Mouse (Mus musculus) spleen, embryonic (tissue): ENCODE measurements around the gene Sgpp1.

Experiments used
- CTCF ChIA-PET: fragments of 350-600 bp; sonication (Branson Sonifier 250); formaldehyde crosslinking; loops from one replicate; lab custom pipeline; 2022; lab: Charles Lee

The Sgpp1 gene

GRCm38 (mm10) chr12:75735246-75736200 lies at the start of gene Sgpp1:
Gene Sgpp1, minus strand, starts transcription at chr12:75735729.
- CTCF ChIA-PET, result interaction anchor here (1.3 kb wide), 1 partner anchor 10 kb away, joined by 3 read pairs; no protein-coding TSS in a partner anchor

- CTCF ChIA-PET, result no interaction called here
These were observed 48.8 kb upstream of the Sgpp1 start for GRCm38 (mm10) chr12:75784271-75784751.

- CTCF ChIA-PET, result no interaction called here
These were observed 46.5 kb upstream of the Sgpp1 start for GRCm38 (mm10) chr12:75781995-75782394.

GRCm38 (mm10) chr12:75781445-75781844 lies 45.9 kb upstream of the Sgpp1 start:
- CTCF ChIA-PET, result no interaction called here

- CTCF ChIA-PET, result no interaction called here
These were observed 37.0 kb upstream of the Sgpp1 start for GRCm38 (mm10) chr12:75772424-75773034.

GRCm38 (mm10) chr12:75771410-75771809 lies 35.9 kb upstream of the Sgpp1 start:
- CTCF ChIA-PET, result no interaction called here

GRCm38 (mm10) chr12:75766885-75767317 lies 31.4 kb upstream of the Sgpp1 start:
- CTCF ChIA-PET, result interaction anchor here (0.6 to 0.7 kb wide), 2 partner anchors 26 to 431 kb away, joined by 3 to 14 read pairs; no protein-coding TSS in a partner anchor

- CTCF ChIA-PET, result interaction anchor here (0.5 to 0.7 kb wide), 3 partner anchors 25 to 432 kb away, joined by 3 to 14 read pairs (median 4); no protein-coding TSS in a partner anchor
These were observed 30.9 kb upstream of the Sgpp1 start for GRCm38 (mm10) chr12:75766395-75766794.

- CTCF ChIA-PET, result interaction anchor here (0.5 kb wide), 1 partner anchor 45 kb away, joined by 4 read pairs; no protein-coding TSS in a partner anchor
These were observed 30.2 kb upstream of the Sgpp1 start for GRCm38 (mm10) chr12:75765751-75766150.

- CTCF ChIA-PET, result no interaction called here
These were observed 20.9 kb upstream of the Sgpp1 start for GRCm38 (mm10) chr12:75756387-75756786.

- CTCF ChIA-PET, result no interaction called here
These were observed 18.2 kb upstream of the Sgpp1 start for GRCm38 (mm10) chr12:75753730-75754129.

GRCm38 (mm10) chr12:75752077-75752476 lies 16.5 kb upstream of the Sgpp1 start:
- CTCF ChIA-PET, result interaction anchor here (0.6 to 0.7 kb wide), 2 partner anchors 24 to 140 kb away, joined by 4 read pairs; no protein-coding TSS in a partner anchor

- CTCF ChIA-PET, result interaction anchor here (0.6 kb wide), 1 partner anchor 12 kb away, joined by 3 read pairs; no protein-coding TSS in a partner anchor
These were observed 13.0 kb upstream of the Sgpp1 start for GRCm38 (mm10) chr12:75748574-75748973.

GRCm38 (mm10) chr12:75745697-75746290 lies 10.3 kb upstream of the Sgpp1 start:
- CTCF ChIA-PET, result no interaction called here

- CTCF ChIA-PET, result no interaction called here
These were observed 6.6 kb upstream of the Sgpp1 start for GRCm38 (mm10) chr12:75742101-75742500.

GRCm38 (mm10) chr12:75741273-75741672 lies 5.7 kb upstream of the Sgpp1 start:
- CTCF ChIA-PET, result interaction anchor here (0.6 kb wide), 1 partner anchor 25 kb away, joined by 3 read pairs; no protein-coding TSS in a partner anchor

- CTCF ChIA-PET, result no interaction called here
These were observed 4.9 kb upstream of the Sgpp1 start for GRCm38 (mm10) chr12:75740451-75740850.

- CTCF ChIA-PET, result no interaction called here
These were observed 4.1 kb upstream of the Sgpp1 start for GRCm38 (mm10) chr12:75739611-75740010.

- CTCF ChIA-PET, result no interaction called here
These were observed 767 bp upstream of the Sgpp1 start for GRCm38 (mm10) chr12:75736296-75736695.

- CTCF ChIA-PET, result interaction anchor here (1.3 kb wide), 1 partner anchor 9 kb away, joined by 3 read pairs; no protein-coding TSS in a partner anchor
These were observed 661 bp downstream of the Sgpp1 start for GRCm38 (mm10) chr12:75734891-75735245.

GRCm38 (mm10) chr12:75734167-75734566 lies 1.4 kb downstream of the Sgpp1 start:
- CTCF ChIA-PET, result interaction anchor here (1.3 kb wide), 1 partner anchor 9 kb away, joined by 3 read pairs; no protein-coding TSS in a partner anchor
